Mouse (Mus musculus) small intestine, adult 2 months (tissue): ENCODE results near the gene Pigv.
A peak's percentile ranks its signal among the peaks of the same experiment; 100 is the strongest.

Source experiments
- CTCF ChIP-seq: fragments of 200-500 bp; IDR thresholded peaks from 2 replicates; pipeline ENCODE4 v1.5.1; 2012; ENCODE audit warnings: low read depth, mild to moderate bottlenecking, control low read depth, inconsistent platforms, low read length, moderate library complexity, mixed read lengths; ENCODE audit not compliant: insufficient replicate concordance, insufficient read length; ENCODE audit errors: extremely low read depth
- POLR2A ChIP-seq: fragments of 200-500 bp; IDR thresholded peaks from 2 replicates; pipeline ENCODE4 v1.6.1; 2012; ENCODE audit warnings: low read depth, mild to moderate bottlenecking, control low read depth, inconsistent platforms, low read length, moderate library complexity

DNA sequence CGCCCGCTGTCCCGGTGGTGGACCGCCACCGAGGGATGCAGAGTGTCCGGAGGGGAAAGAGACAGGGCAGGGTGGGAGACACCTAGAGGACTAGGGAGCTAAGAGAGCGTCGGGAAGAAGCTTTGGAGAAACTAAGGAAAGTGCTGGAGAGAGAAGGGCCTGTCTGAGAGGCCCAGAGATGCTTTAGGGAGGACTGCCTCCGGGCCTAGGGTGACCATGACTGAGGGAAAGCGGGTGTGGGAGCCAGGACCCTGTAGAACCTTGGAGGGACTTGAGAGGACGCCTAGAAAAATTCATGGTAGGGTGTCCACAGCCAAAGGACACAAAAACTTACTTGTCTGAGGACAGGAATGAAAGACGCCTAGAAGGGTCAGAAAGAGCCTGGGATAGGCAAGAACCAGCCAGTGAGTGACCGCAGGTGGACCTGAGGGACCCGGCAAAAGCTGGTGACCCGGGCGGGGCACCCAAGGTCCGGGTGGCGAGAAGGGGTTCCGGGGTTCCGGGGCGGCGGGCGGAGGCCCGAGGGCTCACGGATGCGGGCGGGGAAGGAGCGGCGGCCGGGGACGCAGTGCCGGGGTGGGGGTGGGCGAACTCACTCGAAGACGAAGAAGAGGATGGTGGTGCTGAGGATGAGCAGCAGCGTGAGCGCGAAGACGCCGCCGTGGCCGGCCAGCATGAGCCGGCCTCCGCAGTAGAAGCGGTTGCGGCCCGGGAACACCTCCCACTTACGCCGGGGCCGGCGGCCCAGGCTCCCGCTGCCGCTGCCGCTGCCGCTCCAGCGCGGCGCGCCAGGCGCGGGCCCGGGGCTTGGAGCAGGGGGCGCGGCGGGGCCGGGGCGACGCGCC, 39.7 kb downstream of the Pigv start:
- TF ChIP-seq CTCF (peak; percentile 16; the same call in 1 of the 2 replicates), POLR2A (no peak)
